Mouse (Mus musculus): ENCODE data around the gene Kmt2d. TPM values are rescaled to one million over a fixed set of nuclear protein-coding genes. Genes with fewer than 3 reads are reported as not detected.

Gene Kmt2d
- polyA plus RNA-seq, 1 experiment from 2014 or later: 16.8 TPM

GRCm38 (mm10) chr15:98877331-98877730, 6.3 kb upstream of the Kmt2d start:
- Histone ChIP-seq H3K4me3 (ENCODE audit: low read depth, low read length) (no peak overlapping the region), H3K27ac (ENCODE audit: low read depth, low read length) (no peak overlapping the region), H3K9me3 (ENCODE audit: control insufficient read depth, low read length) (no peaks in the 10 kb centered on the region), H3K4me2 (ENCODE audit: low read depth, low read length) (no peak overlapping the region), H3K4me1 (ENCODE audit: control insufficient read depth, insufficient read depth, low read length) (0 out of 2 replicates have a peak, but pooled peaks cover 3% of the 10 kb centered on the region), H3K36me3 (ENCODE audit: control insufficient read depth, insufficient read depth, low read length) (peaks cover 3% of the 10 kb centered on the region), H3K27me3 (ENCODE audit: control insufficient read depth, insufficient read depth, low read length) (no peaks in the 10 kb centered on the region), H3K9ac (replicated peaks; ENCODE audit: low read depth, low read length) (no peak overlapping the region)
- no peak for ATAC-seq (ENCODE audit: low read depth)
- 19% methylated on average over 3 of the region's 3 CpGs for WGBS

GRCm38 (mm10) chr15:98871916-98872888, 1.2 kb upstream of the Kmt2d start:
- Histone ChIP-seq H3K9ac (replicated peaks; ENCODE audit: low read depth, low read length) (peak overlapping the region; percentile 80), H3K27ac (ENCODE audit: low read depth, low read length) (peak overlapping the region; percentile 92), H3K9me3 (ENCODE audit: control insufficient read depth, low read length) (no peaks in the 10 kb centered on the region), H3K36me3 (ENCODE audit: control insufficient read depth, insufficient read depth, low read length) (no peaks in the 10 kb centered on the region), H3K4me2 (ENCODE audit: low read depth, low read length) (peak overlapping the region; percentile 100), H3K4me1 (ENCODE audit: control insufficient read depth, insufficient read depth, low read length) (peaks cover 31% of the 10 kb centered on the region), H3K27me3 (ENCODE audit: control insufficient read depth, insufficient read depth, low read length) (peaks cover 3% of the 10 kb centered on the region; the same call in 1 of the 2 replicates), H3K4me3 (ENCODE audit: low read depth, low read length) (peak overlapping the region; percentile 99)
- WGBS: under 1% methylated on average over 51 of the region's 51 CpGs
- peak; percentile 82 for ATAC-seq (ENCODE audit: low read depth)

- peak overlapping the region; percentile 92; the same call in 1 of the 2 replicates for H3K27ac ChIP-seq (ENCODE audit: low read depth, low read length)
- peaks cover 10% of the 10 kb centered on the region for H3K36me3 ChIP-seq (ENCODE audit: control insufficient read depth, insufficient read depth, low read length)
- peaks cover 3% of the 10 kb centered on the region; the same call in 1 of the 2 replicates for H3K27me3 ChIP-seq (ENCODE audit: control insufficient read depth, insufficient read depth, low read length)
- H3K9me3 ChIP-seq (ENCODE audit: control insufficient read depth, low read length): no peaks in the 10 kb centered on the region
- H3K4me2 ChIP-seq (ENCODE audit: low read depth, low read length): peak overlapping the region; percentile 100
- H3K9ac ChIP-seq (replicated peaks; ENCODE audit: low read depth, low read length): peak overlapping the region; percentile 80
- peaks cover 35% of the 10 kb centered on the region for H3K4me1 ChIP-seq (ENCODE audit: control insufficient read depth, insufficient read depth, low read length)
- peak overlapping the region; percentile 99 for H3K4me3 ChIP-seq (ENCODE audit: low read depth, low read length)
- 0% methylated on average over 15 of the region's 16 CpGs for WGBS
- ATAC-seq (ENCODE audit: low read depth): no peak
These were observed 580 bp downstream of the Kmt2d start for GRCm38 (mm10) chr15:98870179-98871069.

GRCm38 (mm10) chr15:98869342-98870178, 1.4 kb downstream of the Kmt2d start:
- peaks cover 35% of the 10 kb centered on the region for H3K4me1 ChIP-seq (ENCODE audit: control insufficient read depth, insufficient read depth, low read length)
- H3K27ac ChIP-seq (ENCODE audit: low read depth, low read length): no peak overlapping the region

GRCm38 (mm10) chr15:98868346-98869063, 2.5 kb downstream of the Kmt2d start:
- Histone ChIP-seq H3K4me1 (ENCODE audit: control insufficient read depth, insufficient read depth, low read length) (peaks cover 35% of the 10 kb centered on the region), H3K9ac (replicated peaks; ENCODE audit: low read depth, low read length) (0 out of 2 replicates have a peak overlapping the region, but pooled peaks have one; percentile 32), H3K9me3 (ENCODE audit: control insufficient read depth, low read length) (no peaks in the 10 kb centered on the region), H3K4me2 (ENCODE audit: low read depth, low read length) (peak overlapping the region; percentile 100), H3K4me3 (ENCODE audit: low read depth, low read length) (peak overlapping the region; percentile 99), H3K27me3 (ENCODE audit: control insufficient read depth, insufficient read depth, low read length) (peaks cover 3% of the 10 kb centered on the region; the same call in 1 of the 2 replicates), H3K36me3 (ENCODE audit: control insufficient read depth, insufficient read depth, low read length) (peaks cover 29% of the 10 kb centered on the region), H3K27ac (ENCODE audit: low read depth, low read length) (no peak overlapping the region)
- ATAC-seq (ENCODE audit: low read depth): no peak
- 42% methylated on average over 11 of the region's 11 CpGs for WGBS

More at GRCm38 (mm10) chr15:98869342-98870178, 1.4 kb downstream of the Kmt2d start:
- WGBS: 15% methylated on average over 8 of the region's 8 CpGs
- H3K4me2 ChIP-seq (ENCODE audit: low read depth, low read length): peak overlapping the region; percentile 100
- H3K9ac ChIP-seq (replicated peaks; ENCODE audit: low read depth, low read length): peak overlapping the region; percentile 80
- no peak for ATAC-seq (ENCODE audit: low read depth)
- H3K36me3 ChIP-seq (ENCODE audit: control insufficient read depth, insufficient read depth, low read length): peaks cover 18% of the 10 kb centered on the region
- H3K27me3 ChIP-seq (ENCODE audit: control insufficient read depth, insufficient read depth, low read length): peaks cover 3% of the 10 kb centered on the region; the same call in 1 of the 2 replicates
- H3K4me3 ChIP-seq (ENCODE audit: low read depth, low read length): peak overlapping the region; percentile 99
- no peaks in the 10 kb centered on the region for H3K9me3 ChIP-seq (ENCODE audit: control insufficient read depth, low read length)

GRCm38 (mm10) chr15:98867321-98867720, 3.7 kb downstream of the Kmt2d start:
- WGBS: 71% methylated on average over 6 of the region's 6 CpGs
- Histone ChIP-seq H3K27ac (ENCODE audit: low read depth, low read length) (no peak overlapping the region), H3K9ac (replicated peaks; ENCODE audit: low read depth, low read length) (no peak overlapping the region), H3K4me1 (ENCODE audit: control insufficient read depth, insufficient read depth, low read length) (peaks cover 32% of the 10 kb centered on the region), H3K36me3 (ENCODE audit: control insufficient read depth, insufficient read depth, low read length) (peaks cover 37% of the 10 kb centered on the region), H3K4me3 (ENCODE audit: low read depth, low read length) (no peak overlapping the region), H3K9me3 (ENCODE audit: control insufficient read depth, low read length) (no peaks in the 10 kb centered on the region), H3K4me2 (ENCODE audit: low read depth, low read length) (peak overlapping the region; percentile 100; the same call in 1 of the 2 replicates), H3K27me3 (ENCODE audit: control insufficient read depth, insufficient read depth, low read length) (peaks cover 3% of the 10 kb centered on the region; the same call in 1 of the 2 replicates)
- no peak for ATAC-seq (ENCODE audit: low read depth)

GRCm38 (mm10) chr15:98866501-98866900, 4.5 kb downstream of the Kmt2d start:
- Histone ChIP-seq H3K9ac (replicated peaks; ENCODE audit: low read depth, low read length) (no peak overlapping the region), H3K4me3 (ENCODE audit: low read depth, low read length) (no peak overlapping the region), H3K4me1 (ENCODE audit: control insufficient read depth, insufficient read depth, low read length) (peaks cover 32% of the 10 kb centered on the region), H3K9me3 (ENCODE audit: control insufficient read depth, low read length) (no peaks in the 10 kb centered on the region), H3K27me3 (ENCODE audit: control insufficient read depth, insufficient read depth, low read length) (peaks cover under 1% of the 10 kb centered on the region; the same call in 1 of the 2 replicates), H3K36me3 (ENCODE audit: control insufficient read depth, insufficient read depth, low read length) (peaks cover 45% of the 10 kb centered on the region), H3K4me2 (ENCODE audit: low read depth, low read length) (no peak overlapping the region), H3K27ac (ENCODE audit: low read depth, low read length) (no peak overlapping the region)
- no peak for ATAC-seq (ENCODE audit: low read depth)
- 91% methylated on average over 5 of the region's 5 CpGs for WGBS

Measured in neural tube, embryonic 14.5 days (tissue).